Mouse (Mus musculus): ENCODE results near the gene Vash2.

- TF ChIP-seq POLR2A (IDR thresholded peaks at IDR 0.05; ENCODE audit: low read depth, low read length): no peak
- no peak for TF ChIP-seq CTCF (conservative IDR thresholded peaks at IDR 0.05; ENCODE audit: insufficient read depth, insufficient read length, low read depth, low read length)
Measured at GRCm38 (mm10) chr1:190958821-190959220, 20.3 kb downstream of the Vash2 start.
